Mouse (Mus musculus) embryonic fibroblast, embryonic 13.5 days (primary cell): ENCODE data around the gene Sema4b. TPM values are rescaled to one million over a fixed set of nuclear protein-coding genes. Genes with fewer than 3 reads are reported as not detected.

Source experiments
- H3K27ac ChIP-seq: 2 replicates; pipeline ENCODE4 v1.5.1; 2012; ENCODE audit warnings: low read length, control low read depth, inconsistent platforms; ENCODE audit not compliant: insufficient read depth
- H3K4me1 ChIP-seq: 2 replicates; pipeline ENCODE4 v1.6.1; 2011; ENCODE audit warnings: low read length; ENCODE audit not compliant: control insufficient read depth, insufficient read depth
- H3K4me3 ChIP-seq: 2 replicates; pipeline ENCODE4 v1.5.1; 2011; ENCODE audit warnings: mild to moderate bottlenecking, control low read depth, low read length; ENCODE audit not compliant: insufficient read depth
- CTCF ChIP-seq: IDR thresholded peaks from 2 replicates; pipeline ENCODE4 v1.5.1; 2011; ENCODE audit warnings: mild to moderate bottlenecking, control low read depth, low read length, moderate library complexity, borderline replicate concordance; ENCODE audit not compliant: insufficient read depth
- POLR2A ChIP-seq: IDR thresholded peaks from 2 replicates; pipeline ENCODE4 v1.6.1; 2011; ENCODE audit warnings: low read depth, mild to moderate bottlenecking, control low read depth, low read length, moderate library complexity
- polyA plus RNA-seq: library from polyadenylated mRNA; stranded (reverse); fragments of >200 nt; gene quantifications from 2 replicates; pipeline ENCODE4 v1.2.4, GENCODE M21; 2011; ENCODE audit warnings: low read depth; ENCODE audit not compliant: missing spikeins, insufficient read length

Sema4b gene
- polyA plus RNA-seq, 1 experiment: 6.4 TPM

DNA sequence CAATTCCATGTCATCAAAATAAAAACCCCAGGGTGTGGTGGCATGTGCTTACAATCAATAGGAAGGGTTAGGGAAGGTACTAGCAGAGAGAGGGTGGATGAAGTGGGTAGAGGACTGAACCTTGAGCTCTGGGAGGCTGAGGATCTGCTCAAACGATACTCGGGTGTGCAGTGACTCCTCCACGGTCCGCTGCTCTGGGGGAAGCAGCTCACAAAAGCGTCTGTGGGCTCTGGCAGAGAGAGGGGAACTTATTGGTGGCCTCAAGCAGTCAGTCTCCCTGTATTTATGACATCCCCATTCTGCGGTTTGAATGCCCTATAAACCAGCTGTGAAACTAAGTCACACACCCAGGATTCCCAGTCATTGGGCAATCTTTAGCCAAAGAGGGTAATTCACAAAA lies 43.6 kb downstream of the Sema4b start:
- Histone ChIP-seq H3K4me1 (peaks cover 2% of the 10 kb centered on the region), H3K27ac (no peak overlapping the region)
- TF ChIP-seq CTCF: no peak
- no peak for TF ChIP-seq POLR2A

DNA sequence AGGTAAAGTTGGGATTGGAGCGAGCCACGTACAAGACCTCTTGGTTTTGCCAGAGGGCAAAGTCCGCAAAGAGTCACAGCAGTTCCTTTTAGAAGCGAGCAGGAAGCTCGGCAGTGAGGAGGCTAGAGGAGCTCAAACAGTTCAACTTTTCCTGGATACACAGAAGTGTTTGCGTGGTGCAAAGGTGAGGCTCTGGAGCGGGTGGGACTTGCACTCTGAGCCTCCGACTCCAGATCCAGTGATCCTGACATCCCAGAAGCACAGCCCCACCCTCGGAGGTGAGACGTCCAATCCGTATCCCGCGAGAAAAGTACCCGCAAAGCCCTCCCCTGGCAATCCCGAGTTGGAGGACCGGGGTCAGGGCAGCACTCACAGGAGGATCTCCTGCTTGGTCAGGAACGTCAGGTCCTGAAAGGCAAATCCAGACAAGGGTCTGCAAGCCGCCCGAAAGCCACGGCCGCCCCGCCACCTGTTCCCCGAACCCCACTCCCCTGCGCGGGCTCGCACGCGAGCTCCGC lies 45.4 kb downstream of the Sema4b start:
- Histone ChIP-seq H3K27ac (peak overlapping the region; percentile 17; the same call in 1 of the 2 replicates), H3K4me1 (peaks cover 2% of the 10 kb centered on the region), H3K4me3 (peak overlapping the region; percentile 66)
- TF ChIP-seq CTCF (no peak), POLR2A (no peak; the same call in 1 of the 2 replicates)

More for the DNA sequence above, 43.6 kb downstream of the Sema4b start:
- no peak overlapping the region for H3K4me3 ChIP-seq

DNA sequence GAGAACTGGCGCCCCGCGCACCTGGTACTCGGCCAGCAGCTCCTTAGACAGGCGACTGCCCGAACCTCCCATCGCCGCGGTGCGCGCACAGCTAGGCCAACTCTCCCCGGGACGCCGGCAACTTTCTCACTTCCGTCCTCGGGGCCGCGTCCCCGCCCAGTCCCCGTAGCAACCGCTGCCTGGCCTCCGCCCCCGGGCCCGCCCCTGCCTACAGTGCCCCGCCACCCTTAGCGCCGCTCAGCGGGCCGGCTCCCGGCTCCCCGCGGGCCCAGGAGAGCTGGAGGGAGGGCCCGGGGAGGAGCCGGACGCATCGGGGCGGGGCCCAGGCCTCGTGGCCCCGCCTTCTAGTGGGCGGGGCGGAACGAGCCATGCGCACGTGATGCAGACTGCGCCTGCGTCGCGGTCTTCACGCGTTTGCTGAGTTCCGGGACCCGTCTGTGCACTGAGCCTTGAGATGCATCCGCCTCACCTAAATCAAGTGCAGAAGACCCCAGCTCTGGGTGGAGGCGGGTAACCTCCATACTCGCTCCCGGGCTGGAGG lies 45.9 kb downstream of the Sema4b start, which contains the start of the genes Cib1 and Gdpgp1:
Gene Cib1, minus strand, starts transcription at position 325 of the 541 bp plus-strand sequence.
Gene Gdpgp1, plus strand, starts transcription at position 377 of the 541 bp plus-strand sequence.
- peak within 1 kb of the TSS; percentile 17; the same call in 1 of the 2 replicates for H3K27ac ChIP-seq
- peak; percentile 91 for TF ChIP-seq POLR2A
- no peak for TF ChIP-seq CTCF

DNA sequence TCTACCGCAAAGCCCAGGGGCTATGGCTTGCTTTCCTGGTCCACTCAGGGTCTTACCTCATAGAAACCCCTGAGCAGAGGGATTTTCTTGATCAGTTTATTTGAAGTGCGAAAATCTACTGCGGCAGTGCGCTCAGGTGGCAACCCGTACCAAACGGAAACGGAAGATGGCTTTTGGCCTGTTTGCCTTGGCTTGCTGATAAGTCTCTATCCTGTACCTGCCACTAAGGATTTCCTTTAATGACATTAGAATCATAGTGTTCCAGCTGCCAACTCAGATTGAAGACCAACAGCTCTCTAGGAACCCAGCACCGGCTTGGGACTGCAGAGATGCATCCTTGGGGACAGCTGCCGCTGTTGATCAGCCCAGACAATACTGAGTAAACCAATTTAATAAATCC lies 47.2 kb downstream of the Sema4b start:
- peaks cover 2% of the 10 kb centered on the region for H3K4me1 ChIP-seq

More for the DNA sequence above, 45.9 kb downstream of the Sema4b start, which contains the start of the genes Cib1 and Gdpgp1:
- Histone ChIP-seq H3K4me1 (peaks cover 2% of the 10 kb centered on the region), H3K4me3 (peak within 1 kb of the TSS; percentile 92)

DNA sequence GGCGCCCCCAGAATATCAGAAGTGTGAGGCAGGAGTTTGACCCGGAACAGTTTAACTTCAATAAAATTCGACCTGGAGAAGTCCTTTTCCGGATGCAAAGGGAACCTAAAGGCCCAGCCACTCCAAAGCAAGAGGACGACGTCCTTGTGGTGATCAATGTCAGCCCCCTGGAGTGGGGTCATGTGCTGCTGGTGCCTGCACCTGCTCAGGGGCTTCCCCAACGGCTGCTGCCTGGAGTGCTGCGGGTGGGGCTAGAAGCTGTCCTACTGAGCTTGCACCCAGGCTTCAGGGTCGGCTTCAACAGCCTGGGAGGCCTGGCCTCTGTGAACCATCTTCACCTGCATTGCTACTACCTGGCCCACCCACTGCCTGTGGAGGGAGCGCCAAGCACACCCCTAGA lies 51.9 kb downstream of the Sema4b start:
- Histone ChIP-seq H3K27ac (no peak overlapping the region), H3K4me3 (no peak overlapping the region), H3K4me1 (peaks cover 2% of the 10 kb centered on the region; the same call in 1 of the 2 replicates)
- TF ChIP-seq POLR2A (no peak), CTCF (no peak)

More for the DNA sequence above, 47.2 kb downstream of the Sema4b start:
- Histone ChIP-seq H3K27ac (no peak overlapping the region), H3K4me3 (peak overlapping the region; percentile 18; the same call in 1 of the 2 replicates)
- TF ChIP-seq CTCF: no peak
- no peak for TF ChIP-seq POLR2A

DNA sequence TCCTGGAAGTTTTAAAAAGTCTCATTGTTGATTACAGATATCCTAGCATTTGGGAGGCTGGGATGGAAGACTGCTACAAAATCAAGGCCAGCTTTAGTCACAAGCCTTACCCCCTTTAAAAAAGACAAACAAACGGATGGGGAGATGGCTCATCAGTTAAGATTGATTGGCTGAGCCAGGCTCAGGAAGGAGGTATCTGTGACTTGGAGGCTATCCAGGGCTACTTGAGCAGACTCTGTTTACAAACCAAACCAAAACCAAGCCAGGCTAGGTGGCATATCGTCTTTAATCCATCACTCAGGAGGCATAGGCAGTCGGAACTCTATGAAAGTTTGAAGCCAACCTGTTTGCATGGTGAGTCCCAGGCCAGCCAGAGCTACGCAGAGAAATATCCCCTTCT lies 55.0 kb downstream of the Sema4b start:
- TF ChIP-seq CTCF (no peak), POLR2A (no peak)
- Histone ChIP-seq H3K4me3 (no peak overlapping the region), H3K4me1 (no peaks in the 10 kb centered on the region), H3K27ac (no peak overlapping the region)

DNA sequence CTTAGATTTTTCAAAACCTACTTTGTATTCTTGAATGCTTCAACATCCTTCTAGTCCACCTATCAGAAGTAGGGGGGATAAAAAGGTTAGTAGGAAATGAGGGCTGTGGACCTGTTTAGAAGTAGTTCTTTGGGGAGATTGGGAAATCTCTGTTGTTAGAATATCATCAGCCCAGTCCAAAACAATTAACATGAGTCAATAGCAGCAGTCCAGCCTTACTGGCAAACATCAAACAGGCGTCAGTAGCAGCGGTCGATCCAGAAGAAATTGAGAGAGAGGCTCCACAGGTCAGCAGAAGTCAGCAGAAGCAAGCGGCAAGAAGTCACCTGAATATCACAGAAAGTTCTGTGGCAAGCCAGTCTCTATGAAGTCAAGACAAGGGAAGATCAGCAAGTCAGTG lies 58.2 kb downstream of the Sema4b start:
- no peak for TF ChIP-seq CTCF
- no peak for TF ChIP-seq POLR2A
- Histone ChIP-seq H3K4me1 (no peaks in the 10 kb centered on the region), H3K27ac (no peak overlapping the region), H3K4me3 (no peak overlapping the region)

DNA sequence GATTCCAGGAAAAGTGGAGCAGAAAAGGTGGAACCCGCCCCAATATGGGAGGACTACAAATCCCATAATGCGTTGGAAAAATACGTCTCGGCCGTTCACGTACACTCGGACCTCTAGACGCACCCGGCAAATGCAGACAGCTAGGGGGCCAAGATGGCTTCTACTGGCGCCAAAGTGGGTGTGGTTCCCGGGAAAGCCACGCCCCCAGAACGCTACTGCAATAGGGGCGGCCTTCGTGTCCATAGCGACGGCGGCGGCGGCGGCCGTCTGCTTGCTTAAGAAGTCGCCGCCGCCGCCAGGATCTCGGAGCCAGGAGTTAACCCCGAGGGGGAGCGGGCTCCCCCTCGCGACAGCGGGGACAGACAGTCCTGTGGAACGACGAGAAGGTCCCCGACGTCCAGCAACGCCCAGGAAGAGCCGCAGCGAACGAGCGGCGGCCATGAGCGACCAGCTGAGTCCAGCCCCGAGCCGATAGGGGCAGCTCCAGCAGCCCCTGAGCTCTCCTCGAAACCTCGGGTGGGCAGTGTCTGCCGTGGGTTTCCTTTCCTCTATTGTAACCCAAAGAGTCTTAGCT lies 59.6 kb downstream of the Sema4b start, which contains the start of gene Ttll13:
Gene Ttll13, plus strand, starts transcription at position 229 of the 574 bp plus-strand sequence.
- H3K27ac ChIP-seq: no peak within 1 kb of the TSS
- no peaks in the 10 kb centered on the region for H3K4me1 ChIP-seq
- TF ChIP-seq CTCF (no peak), POLR2A (0 out of 2 replicates have a peak, but pooled peaks have one; percentile 43)
- peak within 1 kb of the TSS; percentile 35 for H3K4me3 ChIP-seq

DNA sequence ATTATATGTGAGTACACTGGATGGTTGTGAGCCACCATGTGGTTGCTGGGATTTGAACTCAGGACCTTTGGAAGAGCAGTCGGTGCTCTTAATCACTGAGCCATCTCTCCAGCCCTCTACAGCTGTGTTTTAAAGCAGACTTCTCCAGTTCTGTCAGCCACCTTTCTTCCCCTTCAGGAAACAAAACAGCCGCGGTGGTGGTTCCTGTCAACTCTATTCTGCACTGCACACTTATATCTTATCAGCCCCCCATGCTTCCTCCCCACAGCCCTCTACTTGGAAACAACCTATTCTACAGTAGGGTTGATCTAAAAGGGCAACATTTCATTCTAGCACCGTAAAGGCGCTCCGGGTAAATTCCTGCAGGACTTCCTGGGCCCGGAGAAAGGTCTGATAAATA lies 60.2 kb downstream of the Sema4b start:
- H3K4me1 ChIP-seq: no peaks in the 10 kb centered on the region
- TF ChIP-seq POLR2A (no peak), CTCF (no peak)
- no peak overlapping the region for H3K4me3 ChIP-seq
- no peak overlapping the region for H3K27ac ChIP-seq

DNA sequence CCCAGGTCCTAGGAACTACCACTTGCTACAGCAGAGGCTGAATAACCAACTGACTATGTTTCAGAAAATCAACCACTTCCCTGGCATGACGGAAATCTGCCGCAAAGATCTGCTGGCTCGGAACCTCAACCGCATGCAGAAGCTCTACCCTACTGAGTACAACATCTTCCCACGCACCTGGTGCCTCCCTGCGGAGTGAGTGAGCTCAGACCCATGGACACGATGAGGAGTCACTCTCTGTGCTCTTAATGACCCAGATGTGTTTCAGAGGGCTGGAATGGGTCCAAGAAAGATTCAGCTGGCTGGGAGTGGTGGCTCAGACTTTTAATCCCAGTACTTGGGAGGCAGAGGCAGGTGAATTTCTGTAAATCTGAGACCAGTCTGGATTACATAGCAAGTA lies 65.8 kb downstream of the Sema4b start:
- TF ChIP-seq POLR2A (no peak), CTCF (no peak)
- H3K4me1 ChIP-seq: no peaks in the 10 kb centered on the region
- no peak overlapping the region for H3K4me3 ChIP-seq
- no peak overlapping the region for H3K27ac ChIP-seq
